Mouse (Mus musculus) lung, adult 2 months (tissue): ENCODE results near the gene Kxd1.

Source experiments
- CTCF ChIP-seq: fragments of 200-500 bp; IDR thresholded peaks from 2 replicates; pipeline ENCODE4 v1.5.1; 2011; ENCODE audit warnings: mild to moderate bottlenecking, low read length, control low read depth; ENCODE audit not compliant: insufficient read depth
- POLR2A ChIP-seq: fragments of 200-500 bp; IDR thresholded peaks from 2 replicates; pipeline ENCODE4 v1.6.1; 2011; ENCODE audit warnings: low read depth, mild to moderate bottlenecking, control low read depth, low read length, borderline replicate concordance; ENCODE audit errors: extremely low read depth

DNA sequence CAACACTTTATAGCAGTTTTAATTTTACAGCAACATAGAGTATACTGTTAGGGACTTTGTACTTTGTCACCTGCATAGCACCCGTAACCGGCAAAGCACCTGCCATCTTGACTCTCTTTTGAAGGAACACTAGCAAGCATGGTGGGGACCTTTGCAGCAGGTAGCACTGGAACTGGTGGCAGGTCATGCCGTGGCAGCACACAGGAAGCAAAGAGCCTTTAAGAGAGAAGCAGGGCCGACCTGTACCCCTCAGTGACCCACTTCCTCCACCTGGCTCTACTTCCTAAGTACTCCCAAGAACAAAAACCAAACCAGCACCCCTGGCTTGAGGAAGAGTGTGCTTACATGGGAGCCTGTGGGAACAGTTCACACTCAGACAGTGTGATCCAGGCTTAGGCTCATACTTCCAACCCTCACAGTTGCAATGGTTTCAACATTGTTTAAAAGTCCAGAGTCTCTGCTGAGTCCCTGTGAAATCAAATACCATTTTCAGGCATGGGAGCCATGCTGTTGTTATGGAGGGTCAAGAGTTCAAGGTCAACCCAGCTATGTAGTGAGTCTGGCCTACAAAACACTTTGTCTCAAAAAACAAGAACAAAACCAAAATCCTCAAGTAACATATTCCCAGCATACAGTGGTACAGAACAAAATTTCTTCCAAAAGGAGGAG, 27.5 kb upstream of the Kxd1 start:
- TF ChIP-seq CTCF (no peak), POLR2A (no peak)
